ENCODE assay signal across 9 mouse cellular contexts in genomic region chr19:7018546-7018945, GRCm38 (mm10). TPM values are rescaled to one million over a fixed set of nuclear protein-coding genes. Genes with fewer than 3 reads are reported as not detected.
DNase-seq lines count a peak whose midpoint lies in the region; ATAC-seq and TF ChIP-seq lines count a peak whose summit lies in the region.
"Had no signal": no experiment of that assay in that cellular context is flagged by ENCODE, and none has a peak within 500 bp of the region (broad histone marks: within the 10 kb centered on the region; RNA-seq: fewer than 3 reads in every experiment).

No protein-coding gene starts in this region.

- DNase-seq in gastrocnemius, adult 2 months, result no peak
- no peak for DNase-seq in gastrocnemius, adult 8-10 months (ENCODE audit: low spot score in 2 of 2)
- DNase-seq in lung, postnatal 36 days, result no peak
- DNase-seq in liver, embryonic 11.5 days (ENCODE audit: low spot score), result no peak
- DNase-seq in stomach, postnatal 0 days (ENCODE audit: low spot score), result no peak
- no peak for DNase-seq in frontal cortex, postnatal 14 days (ENCODE audit: low spot score in 2 of 2)
- DNase-seq in layer of hippocampus, adult 11-12 months (ENCODE audit: low spot score), result no peak
- DNase-seq: kidney, adult 11 months had no signal

- no peaks in the 10 kb centered on the region for H3K9me3 ChIP-seq in lung, embryonic 16.5 days (ENCODE audit: control insufficient read depth, low read length)
- no peaks in the 10 kb centered on the region for H3K9me3 ChIP-seq in liver, embryonic 11.5 days (ENCODE audit: control insufficient read depth, low read length)
- H3K9me3 ChIP-seq in stomach, postnatal 0 days (ENCODE audit: control insufficient read depth, low read length), result no peaks in the 10 kb centered on the region

- H3K4me1 ChIP-seq in lung, embryonic 16.5 days (replicated peaks; ENCODE audit: control insufficient read depth, insufficient read depth, low read length), result no peaks in the 10 kb centered on the region
- H3K4me1 ChIP-seq in liver, embryonic 11.5 days (replicated peaks; ENCODE audit: control insufficient read depth, insufficient read depth, low read length), result peaks cover 20% of the 10 kb centered on the region
- H3K4me1 ChIP-seq in stomach, postnatal 0 days (replicated peaks; ENCODE audit: control insufficient read depth, insufficient read depth), result no peaks in the 10 kb centered on the region

- ATAC-seq in lung, embryonic 16.5 days (ENCODE audit: low read depth), result no peak
- ATAC-seq in liver, embryonic 11.5 days (replicated peaks; ENCODE audit: low FRiP score), result no peak
- ATAC-seq in stomach, postnatal 0 days (ENCODE audit: low FRiP score, low TSS enrichment), result no peak

- 80% methylated on average over 11 of the region's 11 CpGs for WGBS in lung, embryonic 16.5 days
- 42% methylated on average over 11 of the region's 11 CpGs for WGBS in liver, embryonic 11.5 days
- WGBS in stomach, postnatal 0 days, result 87% methylated on average over 11 of the region's 11 CpGs

- H3K4me3 ChIP-seq in gastrocnemius, adult 2 months, result peak overlapping the region; percentile 51
- H3K4me3 ChIP-seq in lung, embryonic 16.5 days (ENCODE audit: low read length), result peak overlapping the region; percentile 10; the same call in 1 of the 2 replicates
- peak overlapping the region; percentile 61 for H3K4me3 ChIP-seq in liver, embryonic 11.5 days (ENCODE audit: low read depth, low read length)
- no peak overlapping the region for H3K4me3 ChIP-seq in stomach, postnatal 0 days (ENCODE audit: low read depth, low read length)

- no peaks in the 10 kb centered on the region for H3K27me3 ChIP-seq in lung, embryonic 16.5 days (ENCODE audit: control insufficient read depth, insufficient read depth, low read depth, low read length)
- H3K27me3 ChIP-seq in liver, embryonic 11.5 days (replicated peaks; ENCODE audit: control insufficient read depth, insufficient read depth, low read length), result no peaks in the 10 kb centered on the region
- no peaks in the 10 kb centered on the region for H3K27me3 ChIP-seq in stomach, postnatal 0 days (ENCODE audit: control insufficient read depth, insufficient read depth, low read length)

- no peak overlapping the region for H3K4me2 ChIP-seq in lung, embryonic 16.5 days (ENCODE audit: low read depth, low read length)
- peak overlapping the region; percentile 75 for H3K4me2 ChIP-seq in liver, embryonic 11.5 days
- H3K4me2 ChIP-seq in stomach, postnatal 0 days (replicated peaks; ENCODE audit: low read depth), result no peak overlapping the region; the same call in 1 of the 2 replicates

- TF ChIP-seq CTCF in gastrocnemius, adult 2 months (IDR thresholded peaks at IDR 0.05), result no peak
- TF ChIP-seq CTCF in stomach, postnatal 0 days (IDR thresholded peaks at IDR 0.05; ENCODE audit: low read depth), result no peak

- no peak for TF ChIP-seq EP300 in stomach, postnatal 0 days (optimal IDR thresholded peaks at IDR 0.05)

- H3K36me3 ChIP-seq in lung, embryonic 16.5 days (ENCODE audit: control insufficient read depth, insufficient read depth, low read length), result peaks cover 22% of the 10 kb centered on the region
- H3K36me3 ChIP-seq in liver, embryonic 11.5 days (ENCODE audit: control insufficient read depth, insufficient read depth, low read length), result peaks cover 45% of the 10 kb centered on the region
- H3K36me3 ChIP-seq in stomach, postnatal 0 days (ENCODE audit: control insufficient read depth, insufficient read depth, low read length), result peaks cover 14% of the 10 kb centered on the region

- no peak overlapping the region for H3K9ac ChIP-seq in lung, embryonic 16.5 days (ENCODE audit: low read length)
- H3K9ac ChIP-seq in liver, embryonic 11.5 days (ENCODE audit: low read depth, low read length), result peak overlapping the region; percentile 81
- H3K9ac ChIP-seq in stomach, postnatal 0 days (ENCODE audit: low read length), result no peak overlapping the region

- intact Hi-C loops in gastrocnemius, adult 2 months (cut with DNase I), result no loop called here

- peak overlapping the region; percentile 59; the same call in 1 of the 2 replicates for H3K27ac ChIP-seq in gastrocnemius, adult 2 months
- H3K27ac ChIP-seq in lung, embryonic 16.5 days (ENCODE audit: low read length), result no peak overlapping the region
- peak overlapping the region; percentile 88 for H3K27ac ChIP-seq in liver, embryonic 11.5 days (ENCODE audit: low read depth, low read length)
- H3K27ac ChIP-seq in stomach, postnatal 0 days (replicated peaks), result peak overlapping the region; percentile 45; the same call in 1 of the 2 replicates

RNA-seq across cellular contexts. Expression of gene Fermt3, which starts 0.7 kb away (rescaled TPM):
- under 1 TPM; 0.71 to 0.86 TPM for total RNA-seq in gastrocnemius, adult 2 months (2021)
- total RNA-seq in gastrocnemius, adult 8-10 months (2022), result under 1 TPM; 0.41 to 0.94 (median 0.60) TPM
- 11.1 and 15.6 TPM in 2 replicates for polyA plus RNA-seq in lung, embryonic 16.5 days (2015; fragmentation: Nextera tagmentation; extraction: Ambion mirVana)
- 155 and 170 TPM in 2 replicates for polyA plus RNA-seq in liver, embryonic 11.5 days (2014; fragmentation: Nextera tagmentation; extraction: Ambion mirVana)
- polyA plus RNA-seq in stomach, postnatal 0 days (2015; fragmentation: Nextera tagmentation; extraction: Ambion mirVana), result 7.6 and 8.1 TPM in 2 replicates

RNA-seq across cellular contexts. Expression of gene Stip1, which starts 21.2 kb away (rescaled TPM):
- 100 to 1,000 TPM in 1 of 2 experiments, 10 to 100 TPM in 1; 89.9 to 125 TPM for total RNA-seq in gastrocnemius, adult 2 months (2021)
- 10 to 100 TPM; 77.9 to 86.5 (median 81.8) TPM for total RNA-seq in gastrocnemius, adult 8-10 months (2022)
- polyA plus RNA-seq in lung, embryonic 16.5 days (2015; fragmentation: Nextera tagmentation; extraction: Ambion mirVana), result 220 and 243 TPM in 2 replicates
- polyA plus RNA-seq in liver, embryonic 11.5 days (2014; fragmentation: Nextera tagmentation; extraction: Ambion mirVana), result 356 and 387 TPM in 2 replicates
- polyA plus RNA-seq in stomach, postnatal 0 days (2015; fragmentation: Nextera tagmentation; extraction: Ambion mirVana), result 67.9 and 69.7 TPM in 2 replicates

RNA-seq across cellular contexts. Expression of gene Trpt1, which starts 22.6 kb away (rescaled TPM):
- total RNA-seq in gastrocnemius, adult 2 months (2021), result 10 to 100 TPM; 22.5 to 26.1 TPM
- 10 to 100 TPM; 20.8 to 31.7 (median 23.7) TPM for total RNA-seq in gastrocnemius, adult 8-10 months (2022)
- polyA plus RNA-seq in lung, embryonic 16.5 days (2015; fragmentation: Nextera tagmentation; extraction: Ambion mirVana), result 10.9 and 12.3 TPM in 2 replicates
- 3.9 and 4.9 TPM in 2 replicates for polyA plus RNA-seq in liver, embryonic 11.5 days (2014; fragmentation: Nextera tagmentation; extraction: Ambion mirVana)
- 10.0 and 10.1 TPM in 2 replicates for polyA plus RNA-seq in stomach, postnatal 0 days (2015; fragmentation: Nextera tagmentation; extraction: Ambion mirVana)

RNA-seq across cellular contexts. Expression of gene Nudt22, which starts 22.6 kb away (rescaled TPM):
- total RNA-seq in gastrocnemius, adult 2 months (2021), result 10 to 100 TPM; 12.8 to 15.9 TPM
- 10 to 100 TPM; 13.5 to 15.5 (median 15.0) TPM for total RNA-seq in gastrocnemius, adult 8-10 months (2022)
- polyA plus RNA-seq in lung, embryonic 16.5 days (2015; fragmentation: Nextera tagmentation; extraction: Ambion mirVana), result 22.6 and 23.7 TPM in 2 replicates
- 15.9 and 16.9 TPM in 2 replicates for polyA plus RNA-seq in liver, embryonic 11.5 days (2014; fragmentation: Nextera tagmentation; extraction: Ambion mirVana)
- 21.1 and 21.2 TPM in 2 replicates for polyA plus RNA-seq in stomach, postnatal 0 days (2015; fragmentation: Nextera tagmentation; extraction: Ambion mirVana)

RNA-seq across cellular contexts. Expression of gene Dnajc4, which starts 26.2 kb away (rescaled TPM):
- 10 to 100 TPM; 35.3 to 37.6 TPM for total RNA-seq in gastrocnemius, adult 2 months (2021)
- total RNA-seq in gastrocnemius, adult 8-10 months (2022), result 10 to 100 TPM; 32.2 to 37.7 (median 36.4) TPM
- 26.4 and 30.3 TPM in 2 replicates for polyA plus RNA-seq in lung, embryonic 16.5 days (2015; fragmentation: Nextera tagmentation; extraction: Ambion mirVana)
- polyA plus RNA-seq in liver, embryonic 11.5 days (2014; fragmentation: Nextera tagmentation; extraction: Ambion mirVana), result 14.0 and 14.7 TPM in 2 replicates
- polyA plus RNA-seq in stomach, postnatal 0 days (2015; fragmentation: Nextera tagmentation; extraction: Ambion mirVana), result 33.0 and 37.2 TPM in 2 replicates
